Mouse (Mus musculus): ENCODE measurements around the gene Dip2c. TPM values are rescaled to one million over a fixed set of nuclear protein-coding genes. Genes with fewer than 3 reads are reported as not detected.

Dip2c gene
- polyA plus RNA-seq, 1 experiment from 2014 or later = 10.4 TPM

GRCm38 (mm10) chr13:9464457-9464856 is 188.1 kb downstream of the Dip2c start:
- H3K9ac ChIP-seq (replicated peaks; ENCODE audit: low read depth, low read length) = no peak overlapping the region
- no peaks in the 10 kb centered on the region for H3K9me3 ChIP-seq (ENCODE audit: control insufficient read depth, low read depth, low read length)
- no peak overlapping the region for H3K4me3 ChIP-seq (ENCODE audit: low read depth, low read length)
- ATAC-seq (ENCODE audit: insufficient number of reproducible peaks, insufficient read depth, low FRiP score, low read depth) = no peak
- no peak overlapping the region for H3K4me2 ChIP-seq (replicated peaks; ENCODE audit: low read depth, low read length)
- no peak overlapping the region for H3K27ac ChIP-seq (ENCODE audit: low read length)
- WGBS = 97% methylated on average over 3 of the region's 3 CpGs
- H3K36me3 ChIP-seq (ENCODE audit: control insufficient read depth, insufficient read depth, low read length) = no peaks in the 10 kb centered on the region
- H3K27me3 ChIP-seq (ENCODE audit: control insufficient read depth, insufficient read depth, low read length) = no peaks in the 10 kb centered on the region
- H3K4me1 ChIP-seq (ENCODE audit: control insufficient read depth, insufficient read depth, low read length) = no peaks in the 10 kb centered on the region

- H3K4me1 ChIP-seq (ENCODE audit: control insufficient read depth, insufficient read depth, low read length) = no peaks in the 10 kb centered on the region
- H3K36me3 ChIP-seq (ENCODE audit: control insufficient read depth, insufficient read depth, low read length) = no peaks in the 10 kb centered on the region
- WGBS = 46% methylated on average over 1 of the region's 1 CpGs
- ATAC-seq (ENCODE audit: insufficient number of reproducible peaks, insufficient read depth, low FRiP score, low read depth) = no peak
- no peak overlapping the region for H3K27ac ChIP-seq (ENCODE audit: low read length)
- H3K4me3 ChIP-seq (ENCODE audit: low read depth, low read length) = no peak overlapping the region
- no peaks in the 10 kb centered on the region for H3K27me3 ChIP-seq (ENCODE audit: control insufficient read depth, insufficient read depth, low read length)
- H3K9ac ChIP-seq (replicated peaks; ENCODE audit: low read depth, low read length) = no peak overlapping the region
- no peak overlapping the region for H3K4me2 ChIP-seq (replicated peaks; ENCODE audit: low read depth, low read length)
- H3K9me3 ChIP-seq (ENCODE audit: control insufficient read depth, low read depth, low read length) = no peaks in the 10 kb centered on the region
These were observed 190.9 kb downstream of the Dip2c start for GRCm38 (mm10) chr13:9467216-9467615.

DNA sequence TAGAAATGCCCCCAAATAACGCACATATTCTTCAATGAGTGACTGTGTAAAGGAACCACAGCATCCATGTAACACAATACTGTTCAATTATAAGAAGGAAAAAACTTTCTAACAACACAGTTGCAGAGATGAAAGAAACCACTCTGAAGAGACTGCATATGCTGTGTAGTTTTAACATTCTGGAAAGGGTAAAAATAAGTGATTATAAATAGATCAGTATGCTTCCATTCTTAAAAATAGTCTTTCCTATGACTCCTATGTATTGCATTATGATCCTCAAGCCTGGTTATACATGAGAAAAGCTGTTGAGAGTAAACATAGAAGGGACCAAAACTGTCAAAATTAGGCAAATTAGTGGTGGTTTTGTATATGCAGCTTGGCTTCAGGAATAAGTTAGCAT is 197.1 kb downstream of the Dip2c start:
- Histone ChIP-seq H3K4me3 (ENCODE audit: low read depth, low read length) (no peak overlapping the region), H3K9ac (replicated peaks; ENCODE audit: low read depth, low read length) (no peak overlapping the region), H3K27ac (ENCODE audit: low read length) (no peak overlapping the region), H3K4me2 (replicated peaks; ENCODE audit: low read depth, low read length) (no peak overlapping the region), H3K27me3 (ENCODE audit: control insufficient read depth, insufficient read depth, low read length) (no peaks in the 10 kb centered on the region), H3K9me3 (ENCODE audit: control insufficient read depth, low read depth, low read length) (peaks cover 3% of the 10 kb centered on the region; the same call in 1 of the 2 replicates), H3K36me3 (ENCODE audit: control insufficient read depth, insufficient read depth, low read length) (no peaks in the 10 kb centered on the region), H3K4me1 (ENCODE audit: control insufficient read depth, insufficient read depth, low read length) (no peaks in the 10 kb centered on the region)
- ATAC-seq (ENCODE audit: insufficient number of reproducible peaks, insufficient read depth, low FRiP score, low read depth) = no peak
- WGBS = 83% methylated on average over 1 of the region's 1 CpGs

DNA sequence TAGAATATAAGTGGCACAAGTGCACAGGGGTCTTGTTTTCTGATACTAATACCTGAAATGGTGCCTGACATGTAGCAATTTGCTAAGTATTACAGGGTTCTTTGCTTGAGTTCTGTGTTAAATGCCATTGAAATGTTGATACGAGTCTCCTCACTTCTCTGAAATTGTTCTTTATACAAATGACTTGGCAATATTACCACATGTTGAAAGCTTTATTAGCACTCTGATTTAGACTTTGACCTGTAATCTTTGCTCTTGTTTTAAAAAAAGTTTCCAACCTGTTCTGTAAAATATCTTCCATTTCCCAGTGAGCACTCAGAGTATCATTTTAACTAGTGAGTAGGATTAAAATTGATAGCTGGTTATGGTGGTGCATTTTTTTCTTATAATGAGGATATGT is 205.4 kb downstream of the Dip2c start:
- H3K9ac ChIP-seq (replicated peaks; ENCODE audit: low read depth, low read length) = no peak overlapping the region
- H3K27me3 ChIP-seq (ENCODE audit: control insufficient read depth, insufficient read depth, low read length) = no peaks in the 10 kb centered on the region
- H3K9me3 ChIP-seq (ENCODE audit: control insufficient read depth, low read depth, low read length) = no peaks in the 10 kb centered on the region
- WGBS = 55% methylated on average over 1 of the region's 1 CpGs
- H3K36me3 ChIP-seq (ENCODE audit: control insufficient read depth, insufficient read depth, low read length) = no peaks in the 10 kb centered on the region
- H3K4me1 ChIP-seq (ENCODE audit: control insufficient read depth, insufficient read depth, low read length) = no peaks in the 10 kb centered on the region; the same call in 1 of the 2 replicates
- no peak overlapping the region for H3K4me2 ChIP-seq (replicated peaks; ENCODE audit: low read depth, low read length)
- H3K27ac ChIP-seq (ENCODE audit: low read length) = no peak overlapping the region
- ATAC-seq (ENCODE audit: insufficient number of reproducible peaks, insufficient read depth, low FRiP score, low read depth) = no peak
- no peak overlapping the region for H3K4me3 ChIP-seq (ENCODE audit: low read depth, low read length)

- H3K27ac ChIP-seq (ENCODE audit: low read length) = no peak overlapping the region
- no peaks in the 10 kb centered on the region; the same call in 1 of the 2 replicates for H3K4me1 ChIP-seq (ENCODE audit: control insufficient read depth, insufficient read depth, low read length)
- H3K27me3 ChIP-seq (ENCODE audit: control insufficient read depth, insufficient read depth, low read length) = no peaks in the 10 kb centered on the region
- no peak overlapping the region for H3K9ac ChIP-seq (replicated peaks; ENCODE audit: low read depth, low read length)
- ATAC-seq (ENCODE audit: insufficient number of reproducible peaks, insufficient read depth, low FRiP score, low read depth) = no peak
- WGBS = 75% methylated on average over 3 of the region's 3 CpGs
- H3K36me3 ChIP-seq (ENCODE audit: control insufficient read depth, insufficient read depth, low read length) = no peaks in the 10 kb centered on the region
- H3K9me3 ChIP-seq (ENCODE audit: control insufficient read depth, low read depth, low read length) = no peaks in the 10 kb centered on the region
- no peak overlapping the region for H3K4me2 ChIP-seq (replicated peaks; ENCODE audit: low read depth, low read length)
- no peak overlapping the region for H3K4me3 ChIP-seq (ENCODE audit: low read depth, low read length)
These were observed 213.4 kb downstream of the Dip2c start for GRCm38 (mm10) chr13:9489696-9490095.

DNA sequence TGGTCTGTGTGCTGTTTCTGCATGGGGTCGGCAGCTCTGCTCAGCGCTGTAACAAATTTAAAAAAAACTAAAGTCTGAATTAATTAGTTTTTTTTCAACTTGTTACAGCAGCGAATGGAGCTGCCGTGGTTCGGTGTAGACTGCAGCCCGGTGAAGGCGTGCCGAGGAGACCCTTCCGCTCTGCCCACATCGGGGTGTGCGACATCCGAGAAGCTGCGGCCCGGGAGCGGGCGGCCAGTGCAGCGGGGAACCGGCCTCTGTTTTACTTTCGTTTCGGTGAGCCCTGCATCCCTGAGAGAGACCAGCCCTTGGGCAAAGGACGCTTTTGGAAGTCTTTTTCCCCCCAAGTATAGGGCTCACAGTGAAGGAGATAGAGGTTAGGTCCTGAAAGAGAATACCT is 218.4 kb downstream of the Dip2c start:
- H3K27ac ChIP-seq (ENCODE audit: low read length) = no peak overlapping the region
- H3K4me2 ChIP-seq (replicated peaks; ENCODE audit: low read depth, low read length) = peak overlapping the region; percentile 43
- H3K27me3 ChIP-seq (ENCODE audit: control insufficient read depth, insufficient read depth, low read length) = no peaks in the 10 kb centered on the region
- ATAC-seq (ENCODE audit: insufficient number of reproducible peaks, insufficient read depth, low FRiP score, low read depth) = 0 out of 2 replicates have a peak, but pooled peaks have one; percentile 33
- peak overlapping the region; percentile 27 for H3K4me3 ChIP-seq (ENCODE audit: low read depth, low read length)
- H3K4me1 ChIP-seq (ENCODE audit: control insufficient read depth, insufficient read depth, low read length) = no peaks in the 10 kb centered on the region
- H3K36me3 ChIP-seq (ENCODE audit: control insufficient read depth, insufficient read depth, low read length) = no peaks in the 10 kb centered on the region
- WGBS = 54% methylated on average over 21 of the region's 21 CpGs
- H3K9ac ChIP-seq (replicated peaks; ENCODE audit: low read depth, low read length) = no peak overlapping the region
- no peaks in the 10 kb centered on the region for H3K9me3 ChIP-seq (ENCODE audit: control insufficient read depth, low read depth, low read length)

DNA sequence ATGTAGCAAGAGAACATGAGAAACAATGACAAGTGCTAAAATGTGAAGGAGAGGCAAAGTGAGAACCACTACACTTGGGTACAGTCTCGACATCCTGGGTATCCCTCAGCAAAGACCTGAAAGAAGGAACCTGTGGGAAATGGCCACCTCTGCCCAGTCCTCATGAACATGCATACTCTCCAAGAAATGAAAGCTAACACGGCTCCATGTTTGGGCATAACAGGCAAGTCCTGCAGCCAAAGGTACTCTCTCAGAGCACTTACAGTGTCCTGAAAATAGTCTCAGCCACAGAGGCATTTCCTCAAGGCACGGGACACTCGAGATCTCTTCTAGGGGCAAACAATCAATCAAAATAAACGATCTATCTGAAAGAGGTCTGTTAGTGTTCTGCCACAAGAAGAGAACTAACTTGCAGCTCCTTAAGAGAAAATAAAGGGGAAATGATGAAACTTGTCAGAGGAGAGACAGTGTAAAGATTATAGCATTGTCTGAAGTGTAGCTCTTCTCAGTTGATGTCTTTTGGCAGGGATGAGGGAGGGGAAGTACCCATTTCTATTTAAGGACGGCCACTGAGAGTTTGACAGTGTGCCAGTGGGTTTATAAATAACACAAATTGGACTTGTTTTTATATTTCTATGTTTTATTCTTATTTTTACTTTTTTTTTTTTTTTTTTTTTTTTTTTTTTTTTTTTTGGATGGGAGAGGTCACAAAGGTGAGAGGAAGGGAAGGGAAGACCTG is 228.0 kb downstream of the Dip2c start:
- no peak overlapping the region for H3K4me2 ChIP-seq (replicated peaks; ENCODE audit: low read depth, low read length)
- H3K36me3 ChIP-seq (ENCODE audit: control insufficient read depth, insufficient read depth, low read length) = no peaks in the 10 kb centered on the region
- H3K27ac ChIP-seq (ENCODE audit: low read length) = no peak overlapping the region
- WGBS = 42% methylated on average over 6 of the region's 6 CpGs
- H3K4me3 ChIP-seq (ENCODE audit: low read depth, low read length) = no peak overlapping the region
- H3K27me3 ChIP-seq (ENCODE audit: control insufficient read depth, insufficient read depth, low read length) = no peaks in the 10 kb centered on the region
- no peaks in the 10 kb centered on the region for H3K9me3 ChIP-seq (ENCODE audit: control insufficient read depth, low read depth, low read length)
- no peak for ATAC-seq (ENCODE audit: insufficient number of reproducible peaks, insufficient read depth, low FRiP score, low read depth)
- H3K4me1 ChIP-seq (ENCODE audit: control insufficient read depth, insufficient read depth, low read length) = no peaks in the 10 kb centered on the region
- no peak overlapping the region for H3K9ac ChIP-seq (replicated peaks; ENCODE audit: low read depth, low read length)

GRCm38 (mm10) chr13:9538556-9538955 is 262.2 kb downstream of the Dip2c start:
- H3K4me1 ChIP-seq (ENCODE audit: control insufficient read depth, insufficient read depth, low read length) = no peaks in the 10 kb centered on the region
- H3K9me3 ChIP-seq (ENCODE audit: control insufficient read depth, low read depth, low read length) = no peaks in the 10 kb centered on the region
- H3K27me3 ChIP-seq (ENCODE audit: control insufficient read depth, insufficient read depth, low read length) = no peaks in the 10 kb centered on the region
- no peak overlapping the region for H3K9ac ChIP-seq (replicated peaks; ENCODE audit: low read depth, low read length)
- no peak overlapping the region for H3K4me3 ChIP-seq (ENCODE audit: low read depth, low read length)
- H3K36me3 ChIP-seq (ENCODE audit: control insufficient read depth, insufficient read depth, low read length) = peaks cover 3% of the 10 kb centered on the region; the same call in 1 of the 2 replicates
- H3K4me2 ChIP-seq (replicated peaks; ENCODE audit: low read depth, low read length) = no peak overlapping the region
- no peak for ATAC-seq (ENCODE audit: insufficient number of reproducible peaks, insufficient read depth, low FRiP score, low read depth)
- no peak overlapping the region for H3K27ac ChIP-seq (ENCODE audit: low read length)

Measured in stomach, embryonic 14.5 days (tissue).